7 mouse cellular contexts compared by ENCODE assay signal in the genomic region with DNA sequence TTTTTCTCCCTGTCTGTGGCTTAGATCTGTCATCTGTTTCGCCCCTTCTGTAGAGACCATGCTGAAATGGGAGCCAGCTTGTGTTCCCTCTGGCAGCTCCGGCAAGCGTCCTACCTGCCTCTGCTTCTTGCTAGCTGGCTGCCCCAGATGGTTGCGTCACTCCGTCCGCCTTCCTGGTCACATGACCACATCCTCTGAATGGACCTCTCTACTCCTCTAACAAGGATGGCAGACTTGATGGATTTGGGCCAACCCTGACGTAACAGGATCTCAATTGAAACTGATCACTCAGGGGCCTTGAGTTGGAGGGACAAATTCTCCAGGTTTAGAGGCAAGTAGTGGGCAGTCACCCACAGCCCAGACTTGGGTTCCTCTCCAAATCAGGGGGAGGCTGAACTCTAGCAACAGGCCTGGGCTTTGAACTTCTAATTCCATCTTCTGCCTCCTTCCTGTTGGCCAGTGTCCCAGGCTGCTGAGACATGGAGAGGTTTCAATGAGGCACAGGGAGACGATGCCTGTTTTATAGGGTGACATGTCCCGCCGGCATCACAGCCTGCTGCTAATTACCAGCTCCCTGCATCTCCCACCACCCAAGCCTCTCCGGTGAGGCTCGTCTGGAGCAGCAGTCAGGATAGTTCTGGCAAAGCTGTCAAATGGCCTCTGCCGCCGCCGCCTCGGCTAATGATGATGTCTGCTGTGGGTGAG.
A peak's percentile ranks its signal among the peaks of the same experiment; 100 is the strongest.
DNase-seq lines count a peak whose midpoint lies in the region; ATAC-seq and TF ChIP-seq lines count a peak whose summit lies in the region.

No protein-coding gene starts in this region.

- H3K9me3 ChIP-seq in midbrain, embryonic 14.5 days (ENCODE audit: control insufficient read depth, low read length), result no peaks in the 10 kb centered on the region
- H3K9me3 ChIP-seq in midbrain, embryonic 10.5 days (replicated peaks), result no peaks in the 10 kb centered on the region
- no peaks in the 10 kb centered on the region for H3K9me3 ChIP-seq in forebrain, postnatal 0 days (ENCODE audit: low read length)
- H3K9me3 ChIP-seq in neural tube, embryonic 14.5 days (ENCODE audit: control insufficient read depth, low read length), result no peaks in the 10 kb centered on the region

- H3K27ac ChIP-seq in midbrain, embryonic 14.5 days (replicated peaks; ENCODE audit: low read depth, low read length), result 0 out of 2 replicates have a peak overlapping the region, but pooled peaks have one; percentile 3
- no peak overlapping the region for H3K27ac ChIP-seq in midbrain, embryonic 10.5 days (replicated peaks)
- no peak overlapping the region for H3K27ac ChIP-seq in forebrain, postnatal 0 days (ENCODE audit: low read depth, low read length)
- H3K27ac ChIP-seq in neural tube, embryonic 14.5 days (ENCODE audit: low read depth, low read length), result no peak overlapping the region

- H3K9ac ChIP-seq in midbrain, embryonic 14.5 days (replicated peaks; ENCODE audit: low read length), result no peak overlapping the region
- no peak overlapping the region for H3K9ac ChIP-seq in forebrain, postnatal 0 days
- H3K9ac ChIP-seq in neural tube, embryonic 14.5 days (replicated peaks; ENCODE audit: low read depth, low read length), result no peak overlapping the region

- no peak overlapping the region for H3K4me3 ChIP-seq in midbrain, embryonic 14.5 days (replicated peaks; ENCODE audit: low read depth, low read length)
- H3K4me3 ChIP-seq in midbrain, embryonic 10.5 days, result no peak overlapping the region
- no peak overlapping the region for H3K4me3 ChIP-seq in forebrain, postnatal 0 days (ENCODE audit: low read depth, low read length)
- H3K4me3 ChIP-seq in neural tube, embryonic 14.5 days (ENCODE audit: low read depth, low read length), result no peak overlapping the region

- H3K4me2 ChIP-seq in midbrain, embryonic 14.5 days (ENCODE audit: low read length), result no peak overlapping the region
- no peak overlapping the region for H3K4me2 ChIP-seq in forebrain, postnatal 0 days (ENCODE audit: low read depth)
- no peak overlapping the region for H3K4me2 ChIP-seq in neural tube, embryonic 14.5 days (ENCODE audit: low read depth, low read length)

- DNase-seq in midbrain, embryonic 14.5 days, result peak; percentile 63
- DNase-seq in midbrain, embryonic 10.5 days (ENCODE audit: low spot score), result no peak
- DNase-seq in forebrain, postnatal 0 days, result peak; percentile 70
- DNase-seq in layer of hippocampus, adult 8-10 months (ENCODE audit: low spot score in 2 of 2), result peak; percentile 51 to 57
- no peak for DNase-seq in natural killer cell, adult 2 months (ENCODE audit: low spot score in 2 of 2)

- no peaks in the 10 kb centered on the region for H3K36me3 ChIP-seq in midbrain, embryonic 14.5 days (ENCODE audit: control insufficient read depth, insufficient read depth, low read length)
- H3K36me3 ChIP-seq in midbrain, embryonic 10.5 days, result no peaks in the 10 kb centered on the region
- H3K36me3 ChIP-seq in forebrain, postnatal 0 days (ENCODE audit: insufficient read depth), result no peaks in the 10 kb centered on the region
- no peaks in the 10 kb centered on the region for H3K36me3 ChIP-seq in neural tube, embryonic 14.5 days (ENCODE audit: control insufficient read depth, insufficient read depth, low read length)

- WGBS in midbrain, embryonic 14.5 days, result 64% methylated on average over 16 of the region's 16 CpGs
- 79% methylated on average over 16 of the region's 16 CpGs for WGBS in midbrain, embryonic 10.5 days
- WGBS in forebrain, postnatal 0 days, result 31% methylated on average over 16 of the region's 16 CpGs
- 36% methylated on average over 16 of the region's 16 CpGs for WGBS in neural tube, embryonic 14.5 days

- no peaks in the 10 kb centered on the region for H3K4me1 ChIP-seq in midbrain, embryonic 14.5 days (ENCODE audit: control insufficient read depth, insufficient read depth, low read length)
- H3K4me1 ChIP-seq in midbrain, embryonic 10.5 days, result peaks cover 16% of the 10 kb centered on the region
- peaks cover 7% of the 10 kb centered on the region for H3K4me1 ChIP-seq in forebrain, postnatal 0 days (ENCODE audit: insufficient read depth)
- peaks cover 3% of the 10 kb centered on the region; the same call in 1 of the 2 replicates for H3K4me1 ChIP-seq in neural tube, embryonic 14.5 days (ENCODE audit: control insufficient read depth, insufficient read depth, low read length)

- ATAC-seq in midbrain, embryonic 14.5 days (ENCODE audit: low FRiP score, low TSS enrichment), result no peak
- peak; percentile 77 for ATAC-seq in forebrain, postnatal 0 days
- 0 out of 2 replicates have a peak, but pooled peaks have one; percentile 24 for ATAC-seq in neural tube, embryonic 14.5 days (ENCODE audit: low read depth)
- ATAC-seq in monocyte, adult 5-6 weeks (replicated peaks; ENCODE audit: insufficient number of reproducible peaks, low FRiP score, low TSS enrichment, poor library complexity, severe bottlenecking), result no peak

- TF ChIP-seq CTCF in forebrain, postnatal 0 days (IDR thresholded peaks at IDR 0.05; ENCODE audit: low read depth), result no peak

- H3K27me3 ChIP-seq in midbrain, embryonic 14.5 days (ENCODE audit: control insufficient read depth, insufficient read depth, low read length), result no peaks in the 10 kb centered on the region
- no peaks in the 10 kb centered on the region for H3K27me3 ChIP-seq in midbrain, embryonic 10.5 days (ENCODE audit: low read depth, poor library complexity, severe bottlenecking)
- H3K27me3 ChIP-seq in forebrain, postnatal 0 days (ENCODE audit: insufficient read depth, low read length), result no peaks in the 10 kb centered on the region
- no peaks in the 10 kb centered on the region for H3K27me3 ChIP-seq in neural tube, embryonic 14.5 days (ENCODE audit: control insufficient read depth, insufficient read depth, low read length)

Comparison
In these comparisons a context has a peak if more than half of its experiments do, and no peak if none do; other contexts are left out.
1. DNase-seq: peak in midbrain, embryonic 14.5 days (single experiment), forebrain, postnatal 0 days (single experiment) and layer of hippocampus, adult 8-10 months (2 of 2); none in midbrain, embryonic 10.5 days (single experiment) and natural killer cell, adult 2 months (0 of 2).
2. ATAC-seq: peak in forebrain, postnatal 0 days (single experiment) and neural tube, embryonic 14.5 days (single experiment); none in midbrain, embryonic 14.5 days (single experiment) and monocyte, adult 5-6 weeks (single experiment).